Mouse (Mus musculus) R1 (cell line): ENCODE data around the gene Med12l.

Experiments
- DNase-seq: peaks from one replicate; pipeline ENCODE4 v3.0.0-alpha.2; 2018; ENCODE audit warnings: low read depth, low spot score

The Med12l gene

GRCm38 (mm10) chr3:59005271-59005995, at the start of gene Med12l:
Med12l (plus strand) TSS chr3:59005825.
- DNase-seq = peak; percentile 77

GRCm38 (mm10) chr3:58961166-58961565, 44.5 kb upstream of the Med12l start:
- DNase-seq = peak; percentile 83

GRCm38 (mm10) chr3:58977413-58977812, 28.2 kb upstream of the Med12l start:
- no peak for DNase-seq

DNA sequence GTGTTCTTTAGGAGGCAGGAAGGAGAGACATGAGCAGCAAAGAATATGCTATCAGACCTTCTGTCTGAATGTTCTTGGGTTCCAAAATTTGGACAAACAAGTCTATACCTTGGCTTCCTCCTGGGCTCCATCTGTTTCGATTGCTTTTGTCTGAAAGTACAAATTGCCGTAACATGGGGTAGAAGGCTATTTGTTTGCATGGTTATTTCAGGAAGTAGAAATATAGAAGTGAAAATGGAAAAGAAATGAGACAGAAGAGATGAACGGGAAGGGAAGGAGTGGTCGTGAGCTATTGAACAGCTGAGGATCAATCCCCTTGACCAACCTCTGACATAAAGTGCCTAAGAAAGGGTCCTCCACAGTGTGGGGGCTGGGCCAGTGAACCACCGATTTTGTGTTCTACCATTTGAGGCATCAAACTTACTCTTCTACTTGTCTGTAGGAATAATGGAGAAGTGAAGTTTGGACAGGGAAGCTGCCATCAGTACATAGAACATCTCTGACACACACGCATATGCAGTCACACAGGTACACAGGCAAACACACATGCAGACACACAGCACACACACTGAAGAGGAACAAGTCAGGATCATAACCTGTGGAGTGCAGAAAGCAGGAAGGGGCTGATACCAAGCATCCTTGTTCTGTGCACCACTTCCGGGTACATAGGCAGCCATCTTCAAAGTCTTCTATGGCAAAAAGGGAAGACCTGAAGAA, 27.6 kb upstream of the Med12l start:
- DNase-seq = no peak

GRCm38 (mm10) chr3:58980579-58980978, 25.0 kb upstream of the Med12l start:
- DNase-seq = no peak

- DNase-seq = peak; percentile 75
These were observed 22.5 kb upstream of the Med12l start for GRCm38 (mm10) chr3:58982896-58983837.

- no peak for DNase-seq
These were observed 21.6 kb upstream of the Med12l start for GRCm38 (mm10) chr3:58983838-58984598.

DNA sequence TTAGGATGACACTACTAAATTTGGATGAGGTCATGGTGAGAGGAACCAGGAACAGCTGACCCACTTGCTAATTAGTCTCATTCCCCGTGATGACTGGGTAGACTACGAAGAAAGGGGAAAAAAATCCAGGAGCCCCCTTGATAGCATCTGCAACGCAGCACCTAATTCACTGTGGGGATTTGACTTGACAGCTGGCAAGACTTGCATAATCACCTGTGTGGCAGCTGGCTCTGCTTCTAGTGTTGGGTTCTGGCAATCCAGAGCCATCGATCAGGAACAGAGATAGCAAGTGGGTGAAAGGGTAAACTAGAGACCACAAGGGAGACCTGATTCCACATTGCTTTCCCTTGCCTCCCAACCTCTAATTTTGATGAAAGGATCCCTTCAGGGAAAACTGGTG, 19.8 kb upstream of the Med12l start:
- DNase-seq = no peak

- no peak for DNase-seq
These were observed 16.3 kb upstream of the Med12l start for GRCm38 (mm10) chr3:58989374-58989773.

GRCm38 (mm10) chr3:58990556-58990955, 15.1 kb upstream of the Med12l start:
- DNase-seq = no peak

DNA sequence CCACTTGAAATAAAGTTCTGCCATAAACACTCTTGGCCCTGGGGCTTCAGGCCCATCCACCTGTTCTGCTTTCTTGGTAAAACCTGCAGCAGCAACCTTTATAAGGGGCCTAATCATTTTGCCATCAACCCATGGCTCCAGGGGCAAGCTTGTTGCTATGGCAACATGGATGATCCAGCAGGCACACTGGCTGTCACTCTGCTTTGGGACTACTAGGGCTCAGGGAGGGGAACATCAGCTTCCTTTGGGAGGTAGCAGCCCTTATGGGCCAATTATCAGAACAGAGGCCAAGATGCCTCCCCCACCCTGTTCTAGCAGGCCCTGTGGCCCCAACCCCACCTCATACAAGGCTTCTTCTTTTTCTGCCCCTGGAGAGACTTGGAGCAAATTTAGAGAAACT, 13.5 kb upstream of the Med12l start:
- DNase-seq = no peak

DNA sequence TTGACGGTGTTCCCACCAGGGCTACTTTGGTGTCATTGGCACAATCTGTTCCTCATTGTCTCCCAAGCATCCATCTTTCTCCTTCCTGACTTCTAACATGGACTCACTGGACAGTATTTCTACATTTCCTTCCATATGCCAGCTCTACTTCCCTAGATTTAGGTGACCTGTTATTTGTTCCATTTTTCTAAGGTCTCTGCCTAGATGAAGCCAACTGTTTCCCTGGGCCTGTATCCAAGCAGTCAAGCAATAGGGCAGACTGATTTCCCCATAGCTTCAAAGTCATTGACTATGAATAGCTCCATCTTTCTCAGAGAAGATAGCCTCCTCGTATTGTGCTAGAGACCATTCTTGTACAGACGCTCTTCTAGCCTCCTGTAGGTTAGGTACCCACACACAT, 12.0 kb upstream of the Med12l start:
- DNase-seq = no peak

DNA sequence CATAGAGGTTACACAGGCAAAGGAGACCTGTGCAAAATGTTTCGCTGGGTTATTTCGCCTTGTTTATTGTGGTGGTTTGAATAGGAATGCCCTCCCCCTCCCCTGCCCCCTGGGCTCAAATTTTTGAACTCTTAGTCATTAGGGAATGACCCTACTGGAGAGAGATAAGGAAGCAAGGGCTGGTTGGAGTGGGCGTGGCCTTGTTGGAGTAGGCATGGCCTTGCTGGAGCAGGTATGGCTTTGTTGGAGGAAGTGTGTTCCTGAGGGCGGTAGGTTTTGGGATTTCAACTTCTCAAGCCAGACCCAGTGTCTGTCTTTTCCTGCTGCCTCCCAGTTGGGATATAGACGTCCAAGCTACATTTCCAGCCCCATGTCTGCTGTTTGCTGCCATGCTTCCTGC, 1.9 kb upstream of the Med12l start:
- DNase-seq = peak; percentile 81

DNA sequence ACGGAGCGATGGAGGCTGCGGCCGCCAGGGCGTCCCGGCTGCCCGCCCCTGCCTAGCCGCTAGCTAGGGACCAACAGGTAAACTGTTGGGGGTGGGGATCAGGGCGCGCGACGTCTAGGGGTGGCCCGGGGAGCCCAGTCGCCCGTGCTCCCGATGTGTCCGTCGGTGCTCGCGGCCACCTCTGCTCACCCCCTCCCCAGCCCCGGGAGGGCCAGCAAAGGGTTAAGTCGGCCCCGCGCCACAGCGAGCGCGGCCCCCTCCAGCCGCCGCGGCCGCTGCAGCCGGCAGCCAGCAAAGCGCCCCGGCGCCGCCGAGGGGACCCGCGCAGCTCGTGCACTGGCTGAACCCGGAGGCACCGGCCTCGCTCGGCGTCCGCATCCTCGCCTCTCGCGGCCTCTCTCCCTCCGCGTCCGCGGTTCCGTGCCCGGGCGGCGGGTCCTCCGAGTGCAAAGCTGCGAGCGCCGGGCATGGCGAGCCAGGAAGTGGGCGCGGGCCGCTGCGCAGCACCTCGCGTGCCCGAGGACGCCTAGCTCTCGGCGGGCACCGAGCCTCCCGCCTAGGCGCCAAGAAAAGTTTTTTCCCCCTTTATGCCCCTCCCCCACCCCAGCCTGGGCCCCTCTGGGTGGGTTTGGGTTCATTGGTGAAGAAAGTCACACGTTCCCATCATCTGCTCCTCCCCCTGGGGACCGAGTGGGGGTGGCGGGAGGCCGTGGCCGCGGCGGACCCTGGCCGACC, 538 bp downstream of the Med12l start:
- peak; percentile 68 for DNase-seq

- DNase-seq = peak; percentile 77
These were observed 1.3 kb downstream of the Med12l start for GRCm38 (mm10) chr3:59006731-59007441.

GRCm38 (mm10) chr3:59010276-59010675, 4.7 kb downstream of the Med12l start:
- DNase-seq = no peak

DNA sequence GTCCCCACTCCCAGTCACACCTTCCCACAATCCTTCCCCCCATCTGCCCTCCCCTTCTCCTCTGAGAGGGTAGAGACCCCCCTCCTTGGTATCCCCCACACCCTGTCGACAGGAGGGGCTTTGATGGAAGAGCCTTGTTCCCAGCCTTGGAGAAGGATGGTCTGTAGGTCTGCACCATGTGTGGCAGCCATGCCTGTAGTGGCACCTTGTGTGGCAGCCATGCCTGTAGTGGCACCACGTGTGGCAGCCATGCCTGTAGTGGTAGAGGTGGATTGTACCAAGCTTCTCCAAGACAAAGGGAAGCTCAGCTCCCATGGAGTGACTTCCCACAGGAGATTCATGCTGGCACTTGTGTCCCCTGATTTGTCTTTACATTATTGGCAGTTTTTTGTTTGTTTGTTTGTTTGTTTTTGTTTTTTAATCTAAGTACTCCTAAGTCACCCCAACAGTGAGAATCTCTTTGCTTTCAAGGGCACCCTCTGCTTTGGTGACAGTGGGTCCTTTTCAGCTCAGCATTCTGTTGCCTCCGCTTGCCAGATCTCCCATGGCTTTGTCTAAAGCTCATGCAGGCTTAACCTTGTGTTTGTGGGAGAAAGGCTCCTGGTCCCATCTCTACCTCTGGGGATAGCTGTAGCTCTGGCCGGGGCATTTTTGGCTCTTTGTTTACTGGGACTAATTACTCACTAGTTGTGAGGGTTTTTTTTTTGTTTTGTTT, 10.2 kb downstream of the Med12l start:
- no peak for DNase-seq

- DNase-seq = no peak
These were observed 10.9 kb downstream of the Med12l start for GRCm38 (mm10) chr3:59016501-59016900.

GRCm38 (mm10) chr3:59021236-59021635, 15.6 kb downstream of the Med12l start:
- DNase-seq = no peak
